Mouse (Mus musculus) small intestine, adult 2 months (tissue): ENCODE results near the gene Tnfrsf4. TPM values are rescaled to one million over a fixed set of nuclear protein-coding genes. Genes with fewer than 3 reads are reported as not detected.

Experiments
- H3K27ac ChIP-seq: fragments of 200-500 bp; 2 replicates; pipeline ENCODE4 v1.5.1; 2012; ENCODE audit warnings: low read depth, low read length, control low read depth, inconsistent platforms; ENCODE audit not compliant: insufficient read depth
- H3K27me3 ChIP-seq: fragments of 200-500 bp; 2 replicates; pipeline ENCODE4 v1.6.1; 2012; ENCODE audit warnings: mild to moderate bottlenecking, moderate library complexity, low read length, inconsistent platforms; ENCODE audit not compliant: control insufficient read depth, insufficient read depth
- H3K36me3 ChIP-seq: fragments of 200-500 bp; 2 replicates; pipeline ENCODE4 v1.6.1; 2012; ENCODE audit warnings: mild to moderate bottlenecking, low read length, control low read depth, inconsistent platforms; ENCODE audit not compliant: control insufficient read depth, insufficient read depth
- H3K4me1 ChIP-seq: fragments of 200-500 bp; 2 replicates; pipeline ENCODE4 v1.6.1; 2012; ENCODE audit warnings: low read length, inconsistent platforms, mixed read lengths; ENCODE audit not compliant: control insufficient read depth, insufficient read depth, insufficient read length
- H3K4me3 ChIP-seq: fragments of 200-500 bp; 2 replicates; pipeline ENCODE4 v1.5.1; 2012; ENCODE audit warnings: low read depth, mild to moderate bottlenecking, control low read depth, inconsistent platforms, low read length, moderate library complexity
- CTCF ChIP-seq: fragments of 200-500 bp; IDR thresholded peaks from 2 replicates; pipeline ENCODE4 v1.5.1; 2012; ENCODE audit warnings: low read depth, mild to moderate bottlenecking, control low read depth, inconsistent platforms, low read length, moderate library complexity, mixed read lengths; ENCODE audit not compliant: insufficient replicate concordance, insufficient read length; ENCODE audit errors: extremely low read depth
- POLR2A ChIP-seq: fragments of 200-500 bp; IDR thresholded peaks from 2 replicates; pipeline ENCODE4 v1.6.1; 2012; ENCODE audit warnings: low read depth, mild to moderate bottlenecking, control low read depth, inconsistent platforms, low read length, moderate library complexity
- WGBS: fragments of 180-500 bp; shearing (Covaris S2); methylation state at CpG from one replicate; pipeline ENCODE4 v1.1.7; 2018; 5-methylcytosine and 5-hydroxymethylcytosine counted together
- polyA plus RNA-seq: library from polyadenylated mRNA; depleted of rRNA; stranded (reverse); fragments of >200 nt; gene quantifications from 2 replicates; pipeline ENCODE4 v1.2.3, GENCODE M21; 2012

The Tnfrsf4 gene
- polyA plus RNA-seq, 1 experiment, result 6.3 TPM

GRCm38 (mm10) chr4:156008369-156008768, 5.3 kb upstream of the Tnfrsf4 start:
- H3K4me3 ChIP-seq, result no peak overlapping the region
- H3K27ac ChIP-seq, result no peak overlapping the region
- no peaks in the 10 kb centered on the region for H3K4me1 ChIP-seq
- peaks cover 82% of the 10 kb centered on the region for H3K36me3 ChIP-seq
- 94% methylated on average over 4 of the region's 4 CpGs for whole genome bisulfite sequencing
- no peaks in the 10 kb centered on the region for H3K27me3 ChIP-seq
- TF ChIP-seq POLR2A, result no peak
- TF ChIP-seq CTCF, result no peak

- H3K36me3 ChIP-seq, result peaks cover 51% of the 10 kb centered on the region
- peaks cover 1% of the 10 kb centered on the region; the same call in 1 of the 2 replicates for H3K4me1 ChIP-seq
- no peaks in the 10 kb centered on the region for H3K27me3 ChIP-seq
- no peak overlapping the region for H3K4me3 ChIP-seq
- TF ChIP-seq CTCF, result no peak
- no peak for TF ChIP-seq POLR2A
- H3K27ac ChIP-seq, result no peak overlapping the region
- WGBS, result 89% methylated on average over 2 of the region's 2 CpGs
These were observed 793 bp downstream of the Tnfrsf4 start for GRCm38 (mm10) chr4:156014436-156014835.

GRCm38 (mm10) chr4:156019771-156020170, 6.1 kb downstream of the Tnfrsf4 start:
- Histone ChIP-seq H3K4me1 (no peaks in the 10 kb centered on the region; the same call in 1 of the 2 replicates), H3K27me3 (no peaks in the 10 kb centered on the region), H3K27ac (no peak overlapping the region), H3K36me3 (peaks cover 15% of the 10 kb centered on the region), H3K4me3 (no peak overlapping the region)
- TF ChIP-seq CTCF (no peak), POLR2A (no peak)
- 88% methylated on average over 12 of the region's 12 CpGs for WGBS

- 52% methylated on average over 3 of the region's 3 CpGs for WGBS
- Histone ChIP-seq H3K36me3 (peaks cover 6% of the 10 kb centered on the region; the same call in 1 of the 2 replicates), H3K4me3 (no peak overlapping the region), H3K27me3 (no peaks in the 10 kb centered on the region), H3K27ac (no peak overlapping the region), H3K4me1 (peaks cover 2% of the 10 kb centered on the region; the same call in 1 of the 2 replicates)
- TF ChIP-seq POLR2A, result no peak
- TF ChIP-seq CTCF, result no peak
These were observed 7.7 kb downstream of the Tnfrsf4 start for GRCm38 (mm10) chr4:156021381-156021780.

- no peak overlapping the region for H3K27ac ChIP-seq
- H3K27me3 ChIP-seq, result no peaks in the 10 kb centered on the region
- no peak overlapping the region for H3K4me3 ChIP-seq
- H3K36me3 ChIP-seq, result 0 out of 2 replicates have a peak, but pooled peaks cover 3% of the 10 kb centered on the region
- TF ChIP-seq CTCF (no peak), POLR2A (no peak)
- peaks cover 2% of the 10 kb centered on the region; the same call in 1 of the 2 replicates for H3K4me1 ChIP-seq
- WGBS, result 43% methylated on average over 9 of the region's 9 CpGs
These were observed 8.3 kb downstream of the Tnfrsf4 start for GRCm38 (mm10) chr4:156021942-156022419.

GRCm38 (mm10) chr4:156023520-156023919, 9.9 kb downstream of the Tnfrsf4 start:
- WGBS, result 80% methylated on average over 9 of the region's 9 CpGs
- no peak overlapping the region for H3K27ac ChIP-seq
- TF ChIP-seq CTCF, result no peak
- no peak for TF ChIP-seq POLR2A
- H3K27me3 ChIP-seq, result no peaks in the 10 kb centered on the region
- peaks cover 2% of the 10 kb centered on the region; the same call in 1 of the 2 replicates for H3K4me1 ChIP-seq
- H3K36me3 ChIP-seq, result peaks cover 4% of the 10 kb centered on the region; the same call in 1 of the 2 replicates
- H3K4me3 ChIP-seq, result no peak overlapping the region

GRCm38 (mm10) chr4:156024184-156024583, 10.5 kb downstream of the Tnfrsf4 start:
- Histone ChIP-seq H3K4me1 (peaks cover 2% of the 10 kb centered on the region; the same call in 1 of the 2 replicates), H3K36me3 (peaks cover 4% of the 10 kb centered on the region; the same call in 1 of the 2 replicates), H3K27me3 (no peaks in the 10 kb centered on the region), H3K4me3 (no peak overlapping the region), H3K27ac (no peak overlapping the region)
- WGBS, result 90% methylated on average over 7 of the region's 7 CpGs
- no peak for TF ChIP-seq POLR2A
- no peak for TF ChIP-seq CTCF
